Mouse (Mus musculus) neural tube, embryonic 13.5 days (tissue): Measurements from ENCODE around the gene Epn3. TPM values are rescaled to one million over a fixed set of nuclear protein-coding genes. Genes with fewer than 3 reads are reported as not detected.

Experiments used
- ATAC-seq: fragments of 200-750 bp; cut with Nextera tagmentation; 2 replicates; pipeline ENCODE4 v1.8.0; 2017; ENCODE audit warnings: low read depth, mild to moderate bottlenecking, moderate TSS enrichment, moderate library complexity
- H3K27ac ChIP-seq: fragments of 300-500 bp; sonication (generic); replicated peaks from 2 replicates; pipeline ENCODE4 v1.5.1; 2015; ENCODE audit warnings: moderate library complexity, mild to moderate bottlenecking, inconsistent platforms
- H3K27me3 ChIP-seq: fragments of 300-500 bp; sonication (generic); 2 replicates; pipeline ENCODE4 v1.6.1; 2015; ENCODE audit warnings: mild to moderate bottlenecking, inconsistent platforms
- H3K36me3 ChIP-seq: fragments of 300-500 bp; sonication (generic); 2 replicates; pipeline ENCODE4 v1.6.1; 2015; ENCODE audit warnings: mild to moderate bottlenecking, inconsistent platforms
- H3K4me1 ChIP-seq: fragments of 300-500 bp; sonication (generic); replicated peaks from 2 replicates; pipeline ENCODE4 v1.6.1; 2015; ENCODE audit warnings: inconsistent platforms
- H3K4me2 ChIP-seq: fragments of 300-500 bp; sonication (generic); 2 replicates; pipeline ENCODE4 v1.6.1; 2015; ENCODE audit warnings: inconsistent platforms, mild to moderate bottlenecking, moderate library complexity
- H3K4me3 ChIP-seq: fragments of 300-500 bp; sonication (generic); 2 replicates; pipeline ENCODE4 v1.5.1; 2015; ENCODE audit warnings: mild to moderate bottlenecking, inconsistent platforms
- H3K9ac ChIP-seq: fragments of 300-500 bp; sonication (generic); 2 replicates; pipeline ENCODE4 v1.6.1; 2015; ENCODE audit warnings: moderate library complexity, mild to moderate bottlenecking, inconsistent platforms
- H3K9me3 ChIP-seq: fragments of 300-500 bp; sonication (generic); 2 replicates; pipeline ENCODE4 v1.6.1; 2016; ENCODE audit warnings: inconsistent platforms
- WGBS: fragments of 180-500 bp; shearing (Covaris S2); methylation state at CpG from one replicate; pipeline ENCODE4 v1.1.7; 2015; 5-methylcytosine and 5-hydroxymethylcytosine counted together
- polyA plus RNA-seq: library from polyadenylated mRNA; unstranded; fragments of >200 nt; fragmentation: Nextera tagmentation; extraction: Ambion mirVana; gene quantifications from 2 replicates; pipeline ENCODE4 v1.2.1, GENCODE M21; 2015

Gene Epn3
- polyA plus RNA-seq, 1 experiment from 2014 or later, result 0.24 TPM

- Histone ChIP-seq H3K27me3 (no peaks in the 10 kb centered on the region), H3K4me3 (no peak overlapping the region), H3K27ac (0 out of 2 replicates have a peak overlapping the region, but pooled peaks have one; percentile 68), H3K4me2 (no peak overlapping the region), H3K9ac (0 out of 2 replicates have a peak overlapping the region, but pooled peaks have one; percentile 0), H3K9me3 (no peaks in the 10 kb centered on the region), H3K36me3 (peaks cover 19% of the 10 kb centered on the region), H3K4me1 (peaks cover 48% of the 10 kb centered on the region)
- 3% methylated on average over 2 of the region's 2 CpGs for WGBS
- no peak for ATAC-seq
Observed at GRCm38 (mm10) chr11:94464170-94464569, 35.6 kb downstream of the Epn3 start.

GRCm38 (mm10) chr11:94461856-94462255 lies 37.9 kb downstream of the Epn3 start:
- Histone ChIP-seq H3K9ac (no peak overlapping the region), H3K27ac (no peak overlapping the region), H3K4me1 (peaks cover 27% of the 10 kb centered on the region), H3K27me3 (no peaks in the 10 kb centered on the region), H3K9me3 (no peaks in the 10 kb centered on the region), H3K36me3 (peaks cover 38% of the 10 kb centered on the region), H3K4me2 (no peak overlapping the region), H3K4me3 (no peak overlapping the region)
- 92% methylated on average over 11 of the region's 11 CpGs for WGBS
- ATAC-seq, result no peak

- no peak overlapping the region for H3K27ac ChIP-seq
- no peak overlapping the region for H3K4me2 ChIP-seq
- H3K36me3 ChIP-seq, result peaks cover 37% of the 10 kb centered on the region
- no peaks in the 10 kb centered on the region for H3K9me3 ChIP-seq
- 86% methylated on average over 15 of the region's 15 CpGs for whole genome bisulfite sequencing
- peaks cover 23% of the 10 kb centered on the region for H3K4me1 ChIP-seq
- no peak for ATAC-seq
- no peak overlapping the region for H3K4me3 ChIP-seq
- H3K9ac ChIP-seq, result no peak overlapping the region
- H3K27me3 ChIP-seq, result no peaks in the 10 kb centered on the region
Observed at GRCm38 (mm10) chr11:94457001-94457400, 42.8 kb downstream of the Epn3 start.

GRCm38 (mm10) chr11:94456347-94456746 lies 43.4 kb downstream of the Epn3 start:
- 83% methylated on average over 3 of the region's 3 CpGs for WGBS
- ATAC-seq, result no peak
- H3K27me3 ChIP-seq, result no peaks in the 10 kb centered on the region
- no peak overlapping the region for H3K27ac ChIP-seq
- peaks cover 23% of the 10 kb centered on the region for H3K4me1 ChIP-seq
- H3K9ac ChIP-seq, result no peak overlapping the region
- H3K4me3 ChIP-seq, result no peak overlapping the region
- H3K36me3 ChIP-seq, result peaks cover 31% of the 10 kb centered on the region
- H3K9me3 ChIP-seq, result no peaks in the 10 kb centered on the region
- H3K4me2 ChIP-seq, result no peak overlapping the region

- WGBS, result 73% methylated on average over 10 of the region's 10 CpGs
- Histone ChIP-seq H3K9ac (0 out of 2 replicates have a peak overlapping the region, but pooled peaks have one; percentile 12), H3K4me3 (no peak overlapping the region), H3K27me3 (no peaks in the 10 kb centered on the region), H3K9me3 (no peaks in the 10 kb centered on the region), H3K4me2 (no peak overlapping the region), H3K36me3 (peaks cover 30% of the 10 kb centered on the region), H3K27ac (peak overlapping the region; percentile 52), H3K4me1 (peaks cover 31% of the 10 kb centered on the region)
- ATAC-seq, result no peak
Observed at GRCm38 (mm10) chr11:94455161-94455820, 44.5 kb downstream of the Epn3 start.

GRCm38 (mm10) chr11:94454756-94455155 lies 45.0 kb downstream of the Epn3 start:
- Histone ChIP-seq H3K27me3 (no peaks in the 10 kb centered on the region), H3K27ac (peak overlapping the region; percentile 52), H3K4me2 (no peak overlapping the region), H3K4me3 (no peak overlapping the region), H3K9me3 (no peaks in the 10 kb centered on the region), H3K4me1 (peaks cover 36% of the 10 kb centered on the region), H3K36me3 (peaks cover 31% of the 10 kb centered on the region), H3K9ac (no peak overlapping the region)
- no peak for ATAC-seq
- 43% methylated on average over 5 of the region's 5 CpGs for WGBS

GRCm38 (mm10) chr11:94451091-94451773 lies 48.5 kb downstream of the Epn3 start:
- 0 out of 2 replicates have a peak, but pooled peaks cover 4% of the 10 kb centered on the region for H3K36me3 ChIP-seq
- no peak overlapping the region for H3K4me2 ChIP-seq
- no peak overlapping the region for H3K9ac ChIP-seq
- no peaks in the 10 kb centered on the region for H3K27me3 ChIP-seq
- no peak for ATAC-seq
- no peak overlapping the region for H3K4me3 ChIP-seq
- peaks cover 52% of the 10 kb centered on the region for H3K4me1 ChIP-seq
- no peak overlapping the region for H3K27ac ChIP-seq
- WGBS, result 73% methylated on average over 12 of the region's 12 CpGs
- H3K9me3 ChIP-seq, result no peaks in the 10 kb centered on the region

DNA sequence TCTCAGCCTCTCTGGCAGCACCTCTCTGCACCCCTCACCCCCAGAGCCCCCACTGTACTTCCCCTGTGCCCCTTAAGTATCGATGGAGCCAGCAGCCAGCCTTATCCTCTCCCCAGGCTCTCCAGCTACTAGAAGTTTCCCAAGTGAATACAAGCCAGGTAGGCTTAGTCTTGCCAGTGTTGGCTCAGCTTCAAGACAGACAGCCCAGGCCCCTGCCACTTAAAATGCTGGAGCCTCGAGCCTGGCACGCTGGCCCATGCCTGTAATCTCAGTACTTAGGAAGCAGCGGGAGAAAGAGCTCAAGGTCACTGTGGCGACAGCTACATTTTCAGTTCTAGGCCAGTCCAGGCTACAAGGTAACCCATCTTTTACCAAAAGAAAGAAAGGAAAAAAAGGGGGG lies 49.9 kb downstream of the Epn3 start:
- no peak for ATAC-seq
- H3K36me3 ChIP-seq, result 0 out of 2 replicates have a peak, but pooled peaks cover 4% of the 10 kb centered on the region
- WGBS, result 68% methylated on average over 5 of the region's 5 CpGs
- H3K9me3 ChIP-seq, result no peaks in the 10 kb centered on the region
- H3K4me1 ChIP-seq, result peaks cover 55% of the 10 kb centered on the region
- H3K4me3 ChIP-seq, result no peak overlapping the region
- no peaks in the 10 kb centered on the region for H3K27me3 ChIP-seq
- H3K9ac ChIP-seq, result no peak overlapping the region
- H3K27ac ChIP-seq, result peak overlapping the region; percentile 70
- H3K4me2 ChIP-seq, result no peak overlapping the region

DNA sequence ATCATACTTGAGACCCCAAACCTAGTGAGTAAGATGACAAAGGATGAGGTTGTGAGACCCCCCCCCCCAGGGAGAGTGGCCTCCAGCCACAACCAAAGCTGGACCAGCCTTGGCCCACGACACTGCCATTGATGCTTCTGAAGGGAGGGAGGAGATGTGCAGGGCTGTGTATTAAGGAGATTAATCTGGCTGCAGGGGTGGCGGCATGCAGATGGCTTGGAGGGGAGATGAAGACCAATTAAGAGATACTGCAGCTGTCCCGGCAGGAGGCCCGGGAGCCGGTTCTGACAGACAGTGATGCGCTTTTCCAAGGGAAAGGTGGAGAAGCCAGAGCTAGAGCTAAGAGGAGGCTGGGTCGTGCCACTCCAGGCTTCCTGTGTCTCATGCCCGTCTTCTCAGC lies 50.5 kb downstream of the Epn3 start:
- peak overlapping the region; percentile 70 for H3K27ac ChIP-seq
- no peak overlapping the region for H3K4me3 ChIP-seq
- H3K9ac ChIP-seq, result peak overlapping the region; percentile 3; the same call in 1 of the 2 replicates
- 0 out of 2 replicates have a peak, but pooled peaks cover 4% of the 10 kb centered on the region for H3K36me3 ChIP-seq
- H3K9me3 ChIP-seq, result no peaks in the 10 kb centered on the region
- H3K4me2 ChIP-seq, result no peak overlapping the region
- WGBS, result 33% methylated on average over 8 of the region's 8 CpGs
- H3K27me3 ChIP-seq, result no peaks in the 10 kb centered on the region
- H3K4me1 ChIP-seq, result peaks cover 55% of the 10 kb centered on the region
- no peak for ATAC-seq

- Histone ChIP-seq H3K9me3 (no peaks in the 10 kb centered on the region), H3K27ac (no peak overlapping the region), H3K4me3 (no peak overlapping the region), H3K36me3 (peaks cover 22% of the 10 kb centered on the region), H3K27me3 (no peaks in the 10 kb centered on the region), H3K4me1 (peaks cover 73% of the 10 kb centered on the region), H3K9ac (no peak overlapping the region), H3K4me2 (no peak overlapping the region)
- WGBS, result 15% methylated on average over 3 of the region's 3 CpGs
- no peak for ATAC-seq
Observed at GRCm38 (mm10) chr11:94447017-94447416, 52.8 kb downstream of the Epn3 start.

DNA sequence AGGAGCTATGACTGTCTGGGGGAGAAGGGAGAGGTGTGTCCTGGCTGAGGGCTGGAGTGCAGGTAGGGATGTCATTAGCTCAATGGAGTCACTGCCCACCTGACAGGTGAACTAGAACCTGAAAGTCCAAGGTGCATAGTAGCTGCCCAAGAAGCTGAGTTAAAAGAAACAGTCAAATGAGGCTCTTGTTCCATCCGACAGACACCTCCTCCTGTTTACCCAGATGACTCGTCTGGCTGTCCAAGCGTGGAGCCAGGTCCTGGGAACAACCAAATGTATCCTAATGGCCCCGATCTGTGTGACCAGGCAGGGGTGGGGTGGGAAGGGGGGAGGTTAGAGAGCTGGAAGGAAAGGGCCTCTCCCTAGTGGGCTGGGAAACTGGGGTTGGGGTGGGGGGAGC lies 54.5 kb downstream of the Epn3 start:
- peaks cover 82% of the 10 kb centered on the region for H3K4me1 ChIP-seq
- no peaks in the 10 kb centered on the region for H3K27me3 ChIP-seq
- 38% methylated on average over 4 of the region's 4 CpGs for WGBS
- H3K9me3 ChIP-seq, result no peaks in the 10 kb centered on the region
- no peak overlapping the region for H3K9ac ChIP-seq
- H3K4me3 ChIP-seq, result no peak overlapping the region
- no peak for ATAC-seq
- peaks cover 20% of the 10 kb centered on the region for H3K36me3 ChIP-seq
- no peak overlapping the region for H3K4me2 ChIP-seq
- H3K27ac ChIP-seq, result peak overlapping the region; percentile 56; the same call in 1 of the 2 replicates

GRCm38 (mm10) chr11:94444829-94445228 lies 54.9 kb downstream of the Epn3 start:
- Histone ChIP-seq H3K27ac (peak overlapping the region; percentile 56; the same call in 1 of the 2 replicates), H3K4me2 (no peak overlapping the region), H3K9ac (no peak overlapping the region), H3K4me1 (peaks cover 82% of the 10 kb centered on the region), H3K36me3 (peaks cover 18% of the 10 kb centered on the region), H3K9me3 (no peaks in the 10 kb centered on the region), H3K27me3 (no peaks in the 10 kb centered on the region), H3K4me3 (no peak overlapping the region)
- no peak for ATAC-seq
- WGBS, result 44% methylated on average over 5 of the region's 5 CpGs
